Mouse (Mus musculus): ENCODE measurements around the gene Ccdc141. TPM values are rescaled to one million over a fixed set of nuclear protein-coding genes. Genes with fewer than 3 reads are reported as not detected.

Ccdc141 gene
- polyA plus RNA-seq, 3 experiments from 2014 or later: 1.1 to 2.9 (median 1.1) TPM

- ATAC-seq: no peak
These were observed 43.5 kb downstream of the Ccdc141 start for GRCm38 (mm10) chr2:77126939-77127338.

DNA sequence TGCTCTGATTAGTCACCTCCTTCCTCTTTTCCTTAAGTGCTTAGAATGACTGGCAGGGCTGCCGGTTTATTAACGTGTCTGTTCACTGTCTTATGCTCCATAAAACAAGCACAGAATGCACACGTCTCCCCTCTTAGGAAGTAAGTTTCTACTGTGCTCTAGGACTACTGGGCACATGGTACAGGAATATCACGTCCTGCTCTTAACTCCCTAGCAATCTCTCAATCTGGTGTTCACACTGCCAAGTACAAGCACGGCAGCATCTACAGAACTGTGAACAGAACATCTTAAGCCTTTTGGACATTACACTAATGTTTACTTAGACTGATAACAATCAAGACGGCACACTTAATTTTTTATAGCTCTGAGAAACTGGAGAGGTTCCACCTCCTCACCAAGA lies 52.3 kb downstream of the Ccdc141 start:
- no peak for ATAC-seq

DNA sequence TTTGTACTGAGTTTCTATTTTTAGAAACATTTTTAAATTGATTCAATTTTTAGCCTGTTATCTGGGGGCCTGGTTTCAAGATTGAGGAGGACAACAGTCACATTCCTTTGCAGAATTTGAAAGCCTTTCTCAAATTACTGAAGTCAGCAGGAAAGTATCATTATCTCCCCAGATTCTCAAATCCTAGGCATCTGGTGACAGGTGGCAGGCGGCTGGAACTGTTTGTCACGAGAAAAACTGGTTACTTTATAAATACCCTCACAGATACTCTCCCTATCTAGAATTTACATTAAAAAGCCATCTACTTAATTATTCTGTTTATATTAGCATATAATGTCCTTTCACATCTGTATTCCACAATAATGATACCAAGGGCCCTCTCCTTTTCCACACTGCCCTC lies 56.1 kb downstream of the Ccdc141 start:
- ATAC-seq: no peak

DNA sequence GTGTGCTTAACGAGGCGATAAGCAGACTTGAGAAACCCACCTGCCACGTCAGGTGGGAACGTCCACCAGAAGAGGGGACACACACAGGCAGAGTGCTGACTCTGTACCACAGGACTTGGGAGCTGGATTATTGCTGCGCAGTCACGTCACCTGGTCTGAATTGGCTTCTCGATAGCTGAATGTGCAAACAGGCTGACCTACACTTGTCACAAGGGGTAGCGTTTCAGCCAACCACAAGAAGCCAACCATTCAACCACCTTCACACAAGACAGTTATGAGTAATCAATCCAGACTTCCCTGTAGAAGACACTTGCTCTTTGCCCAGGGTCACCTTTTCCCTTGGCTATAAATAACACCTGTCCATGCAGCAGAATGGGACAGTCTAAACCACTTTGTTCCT lies 56.6 kb downstream of the Ccdc141 start:
- ATAC-seq: no peak

DNA sequence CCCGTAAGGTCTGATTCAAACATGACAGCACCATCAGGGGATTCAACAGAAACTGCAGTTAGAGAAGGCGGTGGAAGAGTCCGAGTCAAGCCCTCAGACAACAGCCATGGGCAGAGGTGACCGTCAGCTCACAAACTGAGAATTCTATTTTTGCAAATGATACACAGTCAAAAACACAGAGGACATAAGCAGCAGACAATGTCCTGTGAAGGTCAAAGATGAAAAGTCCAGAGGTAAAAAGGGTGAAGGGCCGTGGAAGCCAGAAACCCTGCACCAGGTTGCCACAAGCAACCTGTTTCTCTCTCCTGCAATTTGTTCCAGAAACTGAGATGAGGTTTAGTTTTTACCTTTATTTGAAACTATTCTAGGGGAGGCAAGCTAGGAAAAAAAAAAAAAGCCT lies 57.4 kb downstream of the Ccdc141 start:
- no peak for ATAC-seq

DNA sequence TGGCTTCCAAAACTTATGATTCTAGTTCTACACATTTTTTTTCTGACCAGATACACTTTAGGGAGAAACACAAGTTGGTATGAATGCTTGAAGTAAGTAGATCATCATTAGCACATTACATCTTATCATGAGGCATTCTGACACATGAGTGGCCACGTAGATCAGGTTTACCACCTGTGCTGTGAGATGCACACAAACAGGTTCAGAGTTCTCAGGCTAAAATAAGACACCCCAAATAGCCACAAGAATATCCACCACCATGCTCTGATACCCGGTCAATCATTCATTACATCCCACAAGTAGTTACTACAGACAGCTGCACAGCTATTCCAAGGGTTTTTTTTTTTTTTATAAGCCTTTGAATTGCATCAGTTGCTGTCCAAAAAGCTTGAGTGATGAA lies 59.3 kb downstream of the Ccdc141 start:
- ATAC-seq: no peak

- no peak for ATAC-seq
These were observed 60.1 kb downstream of the Ccdc141 start for GRCm38 (mm10) chr2:77110365-77110764.

DNA sequence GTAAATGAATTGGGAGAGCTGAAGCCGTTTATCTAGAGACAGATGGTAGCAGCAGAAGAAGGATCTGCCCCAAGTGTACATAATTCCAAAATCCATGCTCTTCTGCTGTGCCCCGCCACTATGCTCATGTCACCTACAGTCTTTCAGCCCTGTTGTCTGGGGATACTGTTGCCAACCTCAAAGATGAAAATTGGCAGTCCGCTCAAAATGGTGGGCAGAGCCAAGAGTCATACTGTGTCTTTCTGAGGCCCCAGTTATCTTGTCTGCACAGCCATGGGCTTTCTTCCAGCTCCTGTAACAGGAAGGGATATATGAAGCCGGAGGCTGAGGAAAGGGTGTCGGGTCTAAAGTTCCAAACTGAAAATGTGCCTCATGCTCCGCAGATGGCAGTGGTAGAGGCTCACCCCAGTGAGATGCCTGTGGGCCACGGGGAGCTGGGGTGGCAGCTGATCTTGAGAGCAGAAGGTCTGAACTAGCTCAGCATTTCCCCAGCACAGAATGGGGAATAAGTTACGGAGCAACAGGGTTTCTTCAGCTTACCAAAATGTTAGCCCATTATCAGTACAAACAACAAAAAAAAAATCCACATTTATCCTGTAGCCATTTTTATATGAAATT lies 60.8 kb downstream of the Ccdc141 start:
- no peak for ATAC-seq

GRCm38 (mm10) chr2:77108562-77108961 lies 61.9 kb downstream of the Ccdc141 start:
- ATAC-seq: no peak

- ATAC-seq: no peak
These were observed 64.3 kb downstream of the Ccdc141 start for GRCm38 (mm10) chr2:77106150-77106549.

DNA sequence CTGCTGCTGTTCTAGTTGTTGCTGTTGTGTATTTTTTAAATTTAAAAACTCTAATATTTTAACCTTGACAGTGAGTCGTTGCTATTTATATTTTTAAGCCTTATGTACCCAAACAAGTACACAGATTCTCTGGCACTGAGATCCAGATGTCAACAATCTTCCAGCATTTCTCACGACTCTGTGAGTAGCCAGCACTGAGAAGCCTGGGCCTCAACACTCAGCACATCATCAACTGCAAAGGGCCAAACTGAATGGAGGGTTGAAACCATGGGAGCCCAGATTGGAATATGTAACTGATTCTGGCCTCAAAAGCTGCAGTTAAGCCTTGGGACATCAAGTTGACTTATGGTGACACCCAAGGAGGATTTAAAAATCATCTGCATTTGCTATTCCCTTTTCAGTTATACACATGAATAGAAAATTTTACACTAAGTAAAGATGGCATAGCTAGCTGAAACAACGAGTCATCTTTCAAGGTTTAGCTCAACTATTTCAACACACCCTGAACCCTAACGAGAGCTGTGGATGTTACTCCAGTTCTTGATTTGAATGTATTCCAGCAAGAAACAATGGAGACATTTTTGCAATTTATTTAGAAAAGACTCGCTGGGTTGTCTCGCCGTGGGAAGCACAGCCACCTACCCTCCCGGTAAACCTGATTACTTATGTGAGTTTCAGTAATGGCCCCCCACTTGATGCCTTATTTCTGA lies 65.3 kb downstream of the Ccdc141 start:
- ATAC-seq: no peak

GRCm38 (mm10) chr2:77102516-77102915 lies 67.9 kb downstream of the Ccdc141 start:
- ATAC-seq: no peak

DNA sequence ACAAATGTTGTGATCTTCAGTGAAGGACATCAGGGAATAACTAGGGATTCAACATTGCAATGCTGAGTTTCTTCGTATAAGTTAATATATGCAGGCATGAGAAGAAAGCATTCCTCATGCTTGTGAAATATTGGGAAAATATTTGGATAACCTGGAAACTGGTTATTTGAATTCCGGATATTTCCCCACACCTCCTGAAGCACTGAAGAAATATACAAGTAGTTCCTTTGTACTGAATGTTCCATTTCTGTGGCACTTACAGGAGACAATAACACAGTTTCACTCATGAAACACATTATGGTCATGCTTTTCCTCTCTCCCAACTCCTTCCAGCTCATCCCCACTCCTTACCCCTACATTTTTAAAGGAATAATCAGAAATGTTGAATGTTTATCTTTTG lies 70.6 kb downstream of the Ccdc141 start:
- ATAC-seq: no peak

DNA sequence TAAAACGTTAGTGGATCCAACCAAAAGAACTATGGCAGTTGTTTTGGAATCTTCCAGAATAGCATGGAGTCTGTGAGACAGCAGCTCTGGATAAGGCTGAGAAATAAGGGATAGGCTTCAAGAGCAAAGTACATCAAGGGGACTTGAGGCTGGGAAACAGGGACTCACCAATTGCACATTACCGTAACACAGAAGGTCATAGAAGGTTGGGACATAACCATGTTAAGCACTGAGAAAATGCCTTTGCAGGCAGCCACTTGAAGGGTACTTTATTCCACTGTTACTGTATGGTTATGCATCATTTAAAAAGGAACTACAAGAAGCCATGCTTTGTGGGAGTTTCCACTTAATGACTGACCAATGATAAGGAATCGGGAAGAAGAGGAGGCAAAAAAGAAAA lies 71.7 kb downstream of the Ccdc141 start:
- ATAC-seq: no peak

GRCm38 (mm10) chr2:77091749-77092148 lies 78.7 kb downstream of the Ccdc141 start:
- no peak for ATAC-seq

GRCm38 (mm10) chr2:77085313-77085712 lies 85.1 kb downstream of the Ccdc141 start:
- no peak for ATAC-seq

GRCm38 (mm10) chr2:77084629-77085028 lies 85.8 kb downstream of the Ccdc141 start:
- ATAC-seq: no peak

DNA sequence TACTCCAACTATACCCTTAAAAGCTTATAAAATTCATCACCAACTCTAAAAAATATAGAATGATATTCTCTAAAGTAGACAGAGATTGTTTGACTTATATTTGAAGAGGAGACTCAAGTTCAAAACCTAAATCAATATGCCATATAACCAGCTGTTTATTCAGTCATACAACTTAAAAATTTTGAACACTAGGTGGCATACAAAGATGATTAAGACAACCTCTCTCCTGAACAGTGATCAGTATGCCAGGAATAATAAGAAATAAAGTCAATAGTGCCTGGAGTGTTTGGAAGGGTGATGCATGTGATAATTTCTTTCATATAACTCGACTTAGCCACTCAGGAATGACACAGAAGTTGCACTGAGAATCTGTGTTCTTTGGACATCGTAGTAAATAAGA lies 89.3 kb downstream of the Ccdc141 start:
- ATAC-seq: no peak

- ATAC-seq: no peak
These were observed 89.8 kb downstream of the Ccdc141 start for GRCm38 (mm10) chr2:77080657-77081056.

DNA sequence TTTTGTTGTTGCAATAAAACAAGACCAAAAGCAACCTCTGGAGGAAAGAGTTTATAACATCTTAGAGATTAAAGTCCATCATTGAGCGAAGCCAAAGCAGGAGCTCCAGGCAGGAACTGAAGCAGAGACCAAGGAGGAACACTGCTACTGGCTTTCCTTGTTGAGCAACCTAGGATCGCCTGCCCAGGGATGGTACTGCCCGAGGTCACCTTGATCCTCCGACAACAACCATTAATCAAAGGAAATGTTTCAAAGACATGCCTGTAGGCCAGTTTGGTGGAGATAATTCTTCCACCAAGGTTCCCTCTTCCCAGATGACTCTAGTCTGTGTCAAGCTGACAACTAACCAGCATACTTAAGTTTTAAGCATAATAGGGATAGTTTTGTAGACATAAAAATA lies 91.7 kb downstream of the Ccdc141 start:
- no peak for ATAC-seq

GRCm38 (mm10) chr2:77074373-77074772 lies 96.1 kb downstream of the Ccdc141 start:
- no peak for ATAC-seq

- ATAC-seq: no peak
These were observed 96.5 kb downstream of the Ccdc141 start for GRCm38 (mm10) chr2:77073930-77074329.

- ATAC-seq: no peak
These were observed 105.1 kb downstream of the Ccdc141 start for GRCm38 (mm10) chr2:77065294-77065693.

- no peak for ATAC-seq
These were observed 108.6 kb downstream of the Ccdc141 start for GRCm38 (mm10) chr2:77061871-77062270.

DNA sequence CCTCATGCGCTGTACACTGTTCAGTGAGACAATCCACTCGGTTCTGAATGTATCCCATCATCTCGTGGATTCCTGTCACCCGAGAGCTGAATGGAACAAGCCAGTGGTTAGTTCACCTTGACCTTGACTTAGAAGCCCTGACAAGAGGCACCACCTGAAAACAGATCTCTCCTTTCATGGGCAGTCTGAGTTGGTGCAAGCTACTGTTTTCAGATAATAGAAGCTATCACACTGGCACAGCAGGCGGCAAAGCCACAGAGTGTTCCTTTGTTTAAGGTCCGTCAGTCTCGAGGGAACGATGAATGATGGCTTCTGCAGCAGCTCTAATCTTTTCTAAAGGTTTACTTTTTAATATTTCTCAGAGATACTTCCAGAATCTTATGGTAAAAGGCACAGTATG lies 110.8 kb downstream of the Ccdc141 start:
- ATAC-seq: no peak
